Mouse (Mus musculus): ENCODE measurements around the gene Insl6. TPM values are rescaled to one million over a fixed set of nuclear protein-coding genes. Genes with fewer than 3 reads are reported as not detected.

The Insl6 gene
- polyA plus RNA-seq, 1 experiment from 2014 or later: 3.2 TPM

- WGBS: 93% methylated on average over 8 of the region's 8 CpGs
- Histone ChIP-seq H3K4me3 (ENCODE audit: low read depth, low read length) (no peak overlapping the region), H3K4me1 (replicated peaks; ENCODE audit: control insufficient read depth, insufficient read depth, low read length) (no peaks in the 10 kb centered on the region), H3K9ac (ENCODE audit: low read depth, low read length) (no peak overlapping the region), H3K4me2 (no peak overlapping the region), H3K36me3 (ENCODE audit: control insufficient read depth, insufficient read depth, low read length) (peaks cover 11% of the 10 kb centered on the region), H3K27ac (ENCODE audit: low read depth, low read length) (no peak overlapping the region), H3K27me3 (replicated peaks; ENCODE audit: control insufficient read depth, insufficient read depth, low read length) (no peaks in the 10 kb centered on the region), H3K9me3 (ENCODE audit: control insufficient read depth, low read length) (no peaks in the 10 kb centered on the region)
- ATAC-seq (replicated peaks; ENCODE audit: low FRiP score): no peak
- DNase-seq (ENCODE audit: low spot score): no peak
Measured at GRCm38 (mm10) chr19:29311791-29312190, 13.4 kb downstream of the Insl6 start.

GRCm38 (mm10) chr19:29308832-29309231, 16.3 kb downstream of the Insl6 start:
- H3K4me2 ChIP-seq: no peak overlapping the region
- H3K4me1 ChIP-seq (replicated peaks; ENCODE audit: control insufficient read depth, insufficient read depth, low read length): no peaks in the 10 kb centered on the region
- no peak overlapping the region for H3K4me3 ChIP-seq (ENCODE audit: low read depth, low read length)
- no peak for ATAC-seq (replicated peaks; ENCODE audit: low FRiP score)
- no peaks in the 10 kb centered on the region for H3K9me3 ChIP-seq (ENCODE audit: control insufficient read depth, low read length)
- H3K9ac ChIP-seq (ENCODE audit: low read depth, low read length): no peak overlapping the region
- no peak for DNase-seq (ENCODE audit: low spot score)
- no peaks in the 10 kb centered on the region for H3K27me3 ChIP-seq (replicated peaks; ENCODE audit: control insufficient read depth, insufficient read depth, low read length)
- H3K27ac ChIP-seq (ENCODE audit: low read depth, low read length): no peak overlapping the region
- H3K36me3 ChIP-seq (ENCODE audit: control insufficient read depth, insufficient read depth, low read length): peaks cover 11% of the 10 kb centered on the region

GRCm38 (mm10) chr19:29302119-29302518, 23.0 kb downstream of the Insl6 start:
- no peak overlapping the region for H3K9ac ChIP-seq (ENCODE audit: low read depth, low read length)
- WGBS: 90% methylated on average over 2 of the region's 2 CpGs
- no peaks in the 10 kb centered on the region for H3K27me3 ChIP-seq (replicated peaks; ENCODE audit: control insufficient read depth, insufficient read depth, low read length)
- no peaks in the 10 kb centered on the region for H3K4me1 ChIP-seq (replicated peaks; ENCODE audit: control insufficient read depth, insufficient read depth, low read length)
- no peak overlapping the region for H3K27ac ChIP-seq (ENCODE audit: low read depth, low read length)
- no peak for DNase-seq (ENCODE audit: low spot score)
- no peak overlapping the region for H3K4me2 ChIP-seq
- H3K36me3 ChIP-seq (ENCODE audit: control insufficient read depth, insufficient read depth, low read length): peaks cover 11% of the 10 kb centered on the region; the same call in 1 of the 2 replicates
- no peak overlapping the region for H3K4me3 ChIP-seq (ENCODE audit: low read depth, low read length)
- no peaks in the 10 kb centered on the region for H3K9me3 ChIP-seq (ENCODE audit: control insufficient read depth, low read length)
- ATAC-seq (replicated peaks; ENCODE audit: low FRiP score): no peak

GRCm38 (mm10) chr19:29300919-29301318, 24.2 kb downstream of the Insl6 start:
- no peaks in the 10 kb centered on the region for H3K4me1 ChIP-seq (replicated peaks; ENCODE audit: control insufficient read depth, insufficient read depth, low read length)
- no peak for DNase-seq (ENCODE audit: low spot score)
- H3K9ac ChIP-seq (ENCODE audit: low read depth, low read length): no peak overlapping the region
- WGBS: 93% methylated on average over 13 of the region's 13 CpGs
- no peaks in the 10 kb centered on the region for H3K9me3 ChIP-seq (ENCODE audit: control insufficient read depth, low read length)
- H3K4me2 ChIP-seq: no peak overlapping the region
- no peak overlapping the region for H3K4me3 ChIP-seq (ENCODE audit: low read depth, low read length)
- no peak overlapping the region for H3K27ac ChIP-seq (ENCODE audit: low read depth, low read length)
- H3K36me3 ChIP-seq (ENCODE audit: control insufficient read depth, insufficient read depth, low read length): peaks cover 13% of the 10 kb centered on the region; the same call in 1 of the 2 replicates
- no peak for ATAC-seq (replicated peaks; ENCODE audit: low FRiP score)
- H3K27me3 ChIP-seq (replicated peaks; ENCODE audit: control insufficient read depth, insufficient read depth, low read length): no peaks in the 10 kb centered on the region

- no peaks in the 10 kb centered on the region for H3K27me3 ChIP-seq (replicated peaks; ENCODE audit: control insufficient read depth, insufficient read depth, low read length)
- 95% methylated on average over 1 of the region's 1 CpGs for WGBS
- DNase-seq (ENCODE audit: low spot score): no peak
- no peak for ATAC-seq (replicated peaks; ENCODE audit: low FRiP score)
- H3K9me3 ChIP-seq (ENCODE audit: control insufficient read depth, low read length): no peaks in the 10 kb centered on the region
- H3K27ac ChIP-seq (ENCODE audit: low read depth, low read length): no peak overlapping the region
- H3K4me3 ChIP-seq (ENCODE audit: low read depth, low read length): no peak overlapping the region
- H3K36me3 ChIP-seq (ENCODE audit: control insufficient read depth, insufficient read depth, low read length): peaks cover 13% of the 10 kb centered on the region; the same call in 1 of the 2 replicates
- H3K4me2 ChIP-seq: no peak overlapping the region
- no peak overlapping the region for H3K9ac ChIP-seq (ENCODE audit: low read depth, low read length)
- H3K4me1 ChIP-seq (replicated peaks; ENCODE audit: control insufficient read depth, insufficient read depth, low read length): no peaks in the 10 kb centered on the region
Measured at GRCm38 (mm10) chr19:29297366-29297765, 27.8 kb downstream of the Insl6 start.

DNA sequence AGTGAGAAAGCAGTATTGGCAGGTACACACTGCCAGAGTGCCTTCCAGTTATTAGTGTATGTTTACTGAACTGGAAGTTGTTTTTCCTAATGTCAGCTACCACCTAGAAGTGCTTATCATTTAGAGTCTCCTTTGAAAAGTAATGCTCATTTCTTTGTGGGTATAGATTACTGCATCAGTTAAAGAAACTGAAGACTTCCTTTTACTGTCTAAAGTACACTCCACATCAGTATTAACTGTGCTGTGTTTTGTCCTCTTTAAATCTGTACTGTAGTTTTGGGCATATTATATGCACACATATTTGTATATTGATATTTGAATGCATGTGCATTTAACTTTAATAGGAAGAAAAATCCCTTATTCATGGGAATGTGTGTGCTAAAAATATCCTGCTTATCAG, 29.0 kb downstream of the Insl6 start:
- no peak for DNase-seq (ENCODE audit: low spot score)
- H3K4me2 ChIP-seq: no peak overlapping the region
- H3K27me3 ChIP-seq (replicated peaks; ENCODE audit: control insufficient read depth, insufficient read depth, low read length): no peaks in the 10 kb centered on the region
- H3K27ac ChIP-seq (ENCODE audit: low read depth, low read length): no peak overlapping the region
- no peak overlapping the region for H3K9ac ChIP-seq (ENCODE audit: low read depth, low read length)
- peaks cover 17% of the 10 kb centered on the region; the same call in 1 of the 2 replicates for H3K36me3 ChIP-seq (ENCODE audit: control insufficient read depth, insufficient read depth, low read length)
- no peaks in the 10 kb centered on the region for H3K9me3 ChIP-seq (ENCODE audit: control insufficient read depth, low read length)
- ATAC-seq (replicated peaks; ENCODE audit: low FRiP score): no peak
- no peaks in the 10 kb centered on the region for H3K4me1 ChIP-seq (replicated peaks; ENCODE audit: control insufficient read depth, insufficient read depth, low read length)
- no peak overlapping the region for H3K4me3 ChIP-seq (ENCODE audit: low read depth, low read length)

DNA sequence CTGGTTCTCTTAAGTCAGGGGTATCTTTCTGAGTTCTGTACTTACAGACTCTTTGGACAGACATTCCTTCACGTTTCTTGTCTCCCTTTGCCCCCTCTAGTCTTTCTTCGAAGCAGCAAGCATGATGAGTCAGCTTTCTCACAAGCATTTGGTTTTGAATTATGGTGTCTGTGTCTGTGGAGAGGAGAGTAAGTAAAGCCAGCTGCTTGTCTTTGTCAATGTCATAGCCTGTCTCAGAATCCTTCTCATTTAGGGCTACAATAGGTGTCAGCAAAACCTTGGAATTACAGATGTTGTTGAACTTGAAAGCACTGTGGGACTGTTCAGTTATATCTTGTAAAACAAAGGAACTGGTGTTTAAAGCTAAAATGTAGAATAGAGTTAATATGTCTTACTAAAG, 30.4 kb downstream of the Insl6 start:
- ATAC-seq (replicated peaks; ENCODE audit: low FRiP score): no peak
- peaks cover 15% of the 10 kb centered on the region; the same call in 1 of the 2 replicates for H3K36me3 ChIP-seq (ENCODE audit: control insufficient read depth, insufficient read depth, low read length)
- no peak overlapping the region for H3K27ac ChIP-seq (ENCODE audit: low read depth, low read length)
- H3K9me3 ChIP-seq (ENCODE audit: control insufficient read depth, low read length): no peaks in the 10 kb centered on the region
- H3K4me3 ChIP-seq (ENCODE audit: low read depth, low read length): no peak overlapping the region
- no peak overlapping the region for H3K9ac ChIP-seq (ENCODE audit: low read depth, low read length)
- no peak for DNase-seq (ENCODE audit: low spot score)
- no peaks in the 10 kb centered on the region for H3K4me1 ChIP-seq (replicated peaks; ENCODE audit: control insufficient read depth, insufficient read depth, low read length)
- no peak overlapping the region for H3K4me2 ChIP-seq
- H3K27me3 ChIP-seq (replicated peaks; ENCODE audit: control insufficient read depth, insufficient read depth, low read length): no peaks in the 10 kb centered on the region
- WGBS: 63% methylated on average over 2 of the region's 2 CpGs

DNA sequence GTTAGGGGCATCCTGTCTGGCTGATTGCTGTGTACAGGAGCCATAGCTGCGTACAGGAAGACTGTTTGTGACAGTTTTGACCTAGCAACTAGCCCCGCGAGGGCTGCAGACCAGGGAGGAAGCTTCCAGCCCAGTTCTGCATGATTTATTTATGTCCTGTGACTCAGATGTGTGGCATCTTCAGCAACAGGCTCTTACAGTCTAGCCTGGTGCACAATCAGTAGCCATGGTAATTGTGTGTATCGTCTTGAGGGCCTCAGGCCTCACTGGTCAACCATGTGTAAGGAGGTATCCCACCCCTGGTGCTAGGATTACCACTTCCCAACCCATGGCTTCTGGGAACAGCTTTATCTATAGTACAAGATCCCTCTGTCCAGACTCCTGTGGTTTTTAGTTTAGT, 32.6 kb downstream of the Insl6 start:
- DNase-seq (ENCODE audit: low spot score) (no peak), ATAC-seq (replicated peaks; ENCODE audit: low FRiP score) (no peak)
- no peaks in the 10 kb centered on the region for H3K27me3 ChIP-seq (replicated peaks; ENCODE audit: control insufficient read depth, insufficient read depth, low read length)
- peaks cover 13% of the 10 kb centered on the region; the same call in 1 of the 2 replicates for H3K36me3 ChIP-seq (ENCODE audit: control insufficient read depth, insufficient read depth, low read length)
- H3K4me1 ChIP-seq (replicated peaks; ENCODE audit: control insufficient read depth, insufficient read depth, low read length): no peaks in the 10 kb centered on the region
- WGBS: 84% methylated on average over 4 of the region's 4 CpGs
- H3K9ac ChIP-seq (ENCODE audit: low read depth, low read length): no peak overlapping the region
- H3K4me3 ChIP-seq (ENCODE audit: low read depth, low read length): no peak overlapping the region
- H3K9me3 ChIP-seq (ENCODE audit: control insufficient read depth, low read length): no peaks in the 10 kb centered on the region
- H3K4me2 ChIP-seq: no peak overlapping the region
- H3K27ac ChIP-seq (ENCODE audit: low read depth, low read length): no peak overlapping the region

- Histone ChIP-seq H3K9me3 (ENCODE audit: control insufficient read depth, low read length) (no peaks in the 10 kb centered on the region), H3K36me3 (ENCODE audit: control insufficient read depth, insufficient read depth, low read length) (peaks cover 15% of the 10 kb centered on the region; the same call in 1 of the 2 replicates), H3K4me3 (ENCODE audit: low read depth, low read length) (no peak overlapping the region), H3K9ac (ENCODE audit: low read depth, low read length) (no peak overlapping the region), H3K27ac (ENCODE audit: low read depth, low read length) (no peak overlapping the region), H3K4me2 (no peak overlapping the region), H3K4me1 (replicated peaks; ENCODE audit: control insufficient read depth, insufficient read depth, low read length) (no peaks in the 10 kb centered on the region), H3K27me3 (replicated peaks; ENCODE audit: control insufficient read depth, insufficient read depth, low read length) (no peaks in the 10 kb centered on the region)
- 87% methylated on average over 14 of the region's 14 CpGs for WGBS
- no peak for DNase-seq (ENCODE audit: low spot score)
- no peak for ATAC-seq (replicated peaks; ENCODE audit: low FRiP score)
Measured at GRCm38 (mm10) chr19:29291532-29291931, 33.6 kb downstream of the Insl6 start.
